ENCODE assay signal across 11 mouse cellular contexts in the genomic region with DNA sequence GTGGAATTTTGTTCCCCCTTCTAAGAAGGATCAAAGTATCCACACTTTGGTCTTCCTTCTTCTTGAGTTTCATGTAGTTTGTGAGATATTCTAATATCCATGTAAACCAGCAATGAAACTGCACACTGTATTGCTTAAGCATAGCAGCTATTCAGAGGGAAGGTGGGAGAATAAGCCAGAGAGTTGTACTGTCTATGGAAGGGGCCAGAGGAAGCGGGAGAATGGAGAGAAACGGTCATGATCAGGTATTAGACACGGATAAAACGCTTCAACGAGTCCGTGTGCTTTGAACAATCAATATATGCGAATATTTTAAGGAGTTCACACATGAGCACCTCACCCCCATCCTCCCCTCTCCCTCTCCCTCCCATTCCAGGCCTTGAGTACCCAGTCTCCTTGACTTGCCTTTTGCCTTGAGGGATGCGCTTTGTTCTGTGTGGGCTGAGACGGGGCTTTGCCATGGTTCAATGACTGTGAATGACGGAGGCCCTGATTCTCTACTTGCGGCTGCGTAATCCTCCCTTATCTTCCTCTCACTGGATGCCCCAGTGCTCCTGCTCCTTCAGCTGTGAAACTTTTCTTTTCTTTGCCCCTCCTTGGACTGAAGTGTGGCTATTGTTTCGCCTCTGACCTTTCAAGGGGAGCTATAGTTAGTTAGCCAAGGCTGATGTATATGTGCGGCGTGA.
DNase-seq lines count a peak whose midpoint lies in the region; ATAC-seq and TF ChIP-seq lines count a peak whose summit lies in the region.
"Had no signal": no experiment of that assay in that cellular context is flagged by ENCODE, and none has a peak within 500 bp of the region (broad histone marks: within the 10 kb centered on the region; RNA-seq: fewer than 3 reads in every experiment).

No protein-coding gene starts in this region.

- ATAC-seq in embryonic facial prominence, embryonic 12.5 days (ENCODE audit: insufficient number of reproducible peaks, insufficient read depth, low FRiP score, low TSS enrichment), result peak; percentile 31; the same call in 1 of the 2 replicates
- peak; percentile 58 for ATAC-seq in hindbrain, embryonic 16.5 days
- 0 out of 2 replicates have a peak, but pooled peaks have one; percentile 41 for ATAC-seq in neural tube, embryonic 13.5 days (ENCODE audit: low read depth)

- no peaks in the 10 kb centered on the region for H3K4me1 ChIP-seq in embryonic facial prominence, embryonic 12.5 days
- no peaks in the 10 kb centered on the region; the same call in 1 of the 2 replicates for H3K4me1 ChIP-seq in hindbrain, embryonic 16.5 days (ENCODE audit: control insufficient read depth, insufficient read depth, low read depth, low read length)
- H3K4me1 ChIP-seq in neural tube, embryonic 13.5 days (replicated peaks), result peaks cover 13% of the 10 kb centered on the region
- H3K4me1 ChIP-seq in lung, adult 2 months (ENCODE audit: control insufficient read depth, insufficient read depth, low read length), result no peaks in the 10 kb centered on the region

- peaks cover 11% of the 10 kb centered on the region for H3K27me3 ChIP-seq in embryonic facial prominence, embryonic 12.5 days
- H3K27me3 ChIP-seq in hindbrain, embryonic 16.5 days (replicated peaks; ENCODE audit: control insufficient read depth, insufficient read depth, low read length), result no peaks in the 10 kb centered on the region
- H3K27me3 ChIP-seq in neural tube, embryonic 13.5 days, result peaks cover 5% of the 10 kb centered on the region; the same call in 1 of the 2 replicates

- H3K36me3 ChIP-seq in embryonic facial prominence, embryonic 12.5 days, result no peaks in the 10 kb centered on the region
- H3K36me3 ChIP-seq in hindbrain, embryonic 16.5 days (ENCODE audit: control insufficient read depth, insufficient read depth, low read length), result no peaks in the 10 kb centered on the region
- H3K36me3 ChIP-seq in neural tube, embryonic 13.5 days, result no peaks in the 10 kb centered on the region

- no peak overlapping the region for H3K9ac ChIP-seq in embryonic facial prominence, embryonic 12.5 days
- no peak overlapping the region for H3K9ac ChIP-seq in hindbrain, embryonic 16.5 days (ENCODE audit: low read depth, low read length)
- H3K9ac ChIP-seq in neural tube, embryonic 13.5 days, result no peak overlapping the region
- H3K9ac ChIP-seq: liver, embryonic 14.5 days had no signal

- H3K9me3 ChIP-seq in embryonic facial prominence, embryonic 12.5 days, result no peaks in the 10 kb centered on the region
- H3K9me3 ChIP-seq in hindbrain, embryonic 16.5 days (ENCODE audit: control insufficient read depth, low read length), result no peaks in the 10 kb centered on the region
- H3K9me3 ChIP-seq in neural tube, embryonic 13.5 days, result no peaks in the 10 kb centered on the region

- no peak for TF ChIP-seq CTCF in lung, adult 2 months (IDR thresholded peaks at IDR 0.05; ENCODE audit: insufficient read depth, low read length)

- TF ChIP-seq POLR2A in lung, adult 2 months (IDR thresholded peaks at IDR 0.05; ENCODE audit: borderline replicate concordance, extremely low read depth, low read depth, low read length), result no peak

- WGBS in embryonic facial prominence, embryonic 12.5 days, result 48% methylated on average over 15 of the region's 15 CpGs
- WGBS in hindbrain, embryonic 16.5 days, result 26% methylated on average over 15 of the region's 15 CpGs
- WGBS in neural tube, embryonic 13.5 days, result 23% methylated on average over 15 of the region's 15 CpGs
- WGBS in lung, adult 2 months, result 82% methylated on average over 15 of the region's 15 CpGs

- no peak overlapping the region for H3K4me3 ChIP-seq in embryonic facial prominence, embryonic 12.5 days
- H3K4me3 ChIP-seq in hindbrain, embryonic 16.5 days (ENCODE audit: low read length), result no peak overlapping the region
- H3K4me3 ChIP-seq in neural tube, embryonic 13.5 days, result no peak overlapping the region
- H3K4me3 ChIP-seq in lung, adult 2 months (replicated peaks; ENCODE audit: extremely low read depth, low read depth, low read length), result no peak overlapping the region
- H3K4me3 ChIP-seq: heart, adult 2 months had no signal

- intact Hi-C loops in heart, postnatal 10 days (cut with DNase I), result no loop called here
- intact Hi-C loops in heart, postnatal 36 days (cut with DNase I), result no loop called here

- H3K4me2 ChIP-seq in embryonic facial prominence, embryonic 12.5 days (replicated peaks), result no peak overlapping the region
- no peak overlapping the region for H3K4me2 ChIP-seq in hindbrain, embryonic 16.5 days (ENCODE audit: low read length)
- 0 out of 2 replicates have a peak overlapping the region, but pooled peaks have one; percentile 13 for H3K4me2 ChIP-seq in neural tube, embryonic 13.5 days

- no peak overlapping the region for H3K27ac ChIP-seq in embryonic facial prominence, embryonic 12.5 days
- no peak overlapping the region for H3K27ac ChIP-seq in hindbrain, embryonic 16.5 days (ENCODE audit: low read depth, low read length)
- H3K27ac ChIP-seq in neural tube, embryonic 13.5 days (replicated peaks), result no peak overlapping the region
- H3K27ac ChIP-seq: heart, adult 2 months; liver, embryonic 14.5 days had no signal

- peak; percentile 53 for DNase-seq in heart, adult 11 months
- DNase-seq in heart, postnatal 10 days, result no peak
- DNase-seq in right cerebral cortex, postnatal 14 days, result no peak
- DNase-seq in lung, adult 2 months, result no peak
- no peak for DNase-seq in heart, postnatal 36 days
- DNase-seq: heart, adult 2 months; heart, postnatal 4 days had no signal
